Mouse (Mus musculus) subcutaneous adipose tissue, adult 2 months (tissue): ENCODE data around the gene Rps6kb1. TPM values are rescaled to one million over a fixed set of nuclear protein-coding genes. Genes with fewer than 3 reads are reported as not detected.

Experiments used
- polyA plus RNA-seq: library from polyadenylated mRNA; depleted of rRNA; stranded (reverse); fragments of >200 nt; gene quantifications from 2 replicates; pipeline ENCODE4 v1.2.3, GENCODE M21; 2012; ENCODE audit warnings: low replicate concordance; rRNA removed

Gene Rps6kb1
- 10.1 and 11.7 TPM in 2 replicates for polyA plus RNA-seq

DNA sequence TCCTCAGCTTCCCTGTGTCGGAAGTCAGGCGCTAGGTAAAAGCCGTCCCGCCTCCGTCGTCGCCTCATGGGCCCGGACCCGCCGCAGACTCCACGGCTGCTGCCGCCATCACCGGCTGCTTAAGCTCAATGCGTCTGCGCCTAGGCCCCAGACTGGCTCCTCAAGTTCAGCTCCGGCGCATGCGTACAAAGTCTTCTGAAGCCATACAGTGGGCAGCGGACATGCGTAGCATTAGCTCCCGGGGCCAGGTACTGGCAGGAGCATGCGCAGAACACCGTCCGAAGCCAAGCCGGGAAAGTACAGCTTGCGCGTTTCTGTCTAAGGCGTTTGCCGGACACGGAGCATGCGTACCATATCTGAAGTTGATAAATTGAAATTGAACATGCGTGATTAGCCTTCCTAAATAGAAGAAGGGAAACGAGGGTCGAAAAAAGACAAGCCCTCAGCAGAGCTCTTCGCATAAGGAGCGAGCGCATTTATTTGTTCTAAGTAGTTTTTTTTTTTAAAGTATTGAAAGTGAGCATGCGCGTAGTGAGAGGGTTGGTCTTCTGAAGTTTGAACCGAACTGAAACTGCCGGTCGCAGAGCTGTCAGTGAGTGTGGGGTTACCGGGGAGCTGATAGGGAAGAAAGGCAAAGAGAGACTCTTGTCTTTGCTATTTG is at the start of gene Rps6kb1, which contains the start of gene Tubd1:
Gene Rps6kb1 (minus strand): TSS at position 167 of the 661 bp plus-strand sequence.
Gene Tubd1 (plus strand): TSS at position 353 of the 661 bp plus-strand sequence.

GRCm38 (mm10) chr11:86484101-86484868 is 60.3 kb downstream of the Rps6kb1 start, which contains the start of gene Rnft1:
TSS of gene Rnft1 (plus strand) at chr11:86484657.

Other genes starting within 250 kb of the Rps6kb1 start
- gene Med13, start 187.2 kb downstream of the Rps6kb1 start, polyA plus RNA-seq: 14.8 and 25.2 TPM in 2 replicates
- 10.4 and 13.2 TPM in 2 replicates for gene Rnft1, start 60.1 kb downstream of the Rps6kb1 start, polyA plus RNA-seq
- 5.9 and 8.0 TPM in 2 replicates for gene Tubd1, start 186 bp upstream of the Rps6kb1 start, polyA plus RNA-seq
- 74.6 and 74.9 TPM in 2 replicates for gene Vmp1, start 139.0 kb upstream of the Rps6kb1 start, polyA plus RNA-seq
- gene Ptrh2, start 139.2 kb upstream of the Rps6kb1 start, polyA plus RNA-seq: 4.8 and 7.7 TPM in 2 replicates
- gene Cltc, start 212.8 kb upstream of the Rps6kb1 start, polyA plus RNA-seq: 108 and 118 TPM in 2 replicates